Mouse (Mus musculus): Measurements from ENCODE around the gene Mtmr10. TPM values are rescaled to one million over a fixed set of nuclear protein-coding genes. Genes with fewer than 3 reads are reported as not detected.

The Mtmr10 gene
- 19.8 and 27.4 TPM in 2 replicates for polyA plus RNA-seq (2011; ENCODE audit: insufficient read length, low read depth, missing spikeins)

DNA sequence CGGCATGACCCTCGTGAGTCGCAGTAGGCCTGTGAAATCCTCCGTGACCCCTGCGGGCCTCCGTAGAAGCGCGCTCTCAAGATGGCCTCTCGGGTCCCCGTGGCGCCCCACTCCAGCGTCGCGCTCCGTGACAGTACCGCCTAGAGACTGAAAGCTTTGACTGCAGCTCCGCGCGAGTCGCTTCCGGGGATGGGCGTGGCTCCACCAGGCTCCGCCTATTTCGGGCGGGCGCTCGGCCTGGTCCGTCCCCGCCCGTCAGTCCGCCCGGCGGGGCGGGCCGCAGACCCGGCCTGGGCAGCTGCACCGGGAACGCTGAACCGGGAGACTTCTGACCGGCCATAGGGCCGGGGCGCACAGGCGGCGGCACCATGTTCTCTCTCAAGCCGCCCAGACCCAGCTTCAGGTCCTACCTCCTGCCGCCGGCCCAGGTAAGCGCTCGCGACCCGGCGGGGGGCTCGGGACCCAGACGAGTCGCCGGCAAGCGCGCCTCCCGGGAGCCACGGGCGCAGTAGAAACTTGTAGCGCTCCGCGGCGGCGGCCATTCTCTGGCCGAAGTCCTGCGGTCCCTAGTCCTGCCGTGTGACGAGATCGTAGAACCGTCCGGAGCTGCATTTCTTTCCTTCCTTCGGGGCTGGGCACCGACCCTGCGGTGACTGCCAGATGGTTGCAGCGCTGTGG is at the start of gene Mtmr10:
Mtmr10 (plus strand) TSS at position 240 of the 678 bp plus-strand sequence.
- TF ChIP-seq POLR2A (IDR thresholded peaks at IDR 0.05; ENCODE audit: low read depth, low read length) (peak; percentile 86), CTCF (IDR thresholded peaks at IDR 0.05; ENCODE audit: borderline replicate concordance, insufficient read depth, low read length) (no peak)
- peak within 1 kb of the TSS; percentile 98 for H3K4me3 ChIP-seq (ENCODE audit: insufficient read depth, low read length)
- H3K4me1 ChIP-seq (ENCODE audit: control insufficient read depth, insufficient read depth, low read length), result peaks cover 9% of the 10 kb centered on the region
- peak within 1 kb of the TSS; percentile 46; the same call in 1 of the 2 replicates for H3K27ac ChIP-seq (ENCODE audit: insufficient read depth, low read length)

- Histone ChIP-seq H3K27ac (ENCODE audit: insufficient read depth, low read length) (no peak overlapping the region), H3K4me3 (ENCODE audit: insufficient read depth, low read length) (no peak overlapping the region), H3K4me1 (ENCODE audit: control insufficient read depth, insufficient read depth, low read length) (peaks cover 16% of the 10 kb centered on the region)
- TF ChIP-seq POLR2A (IDR thresholded peaks at IDR 0.05; ENCODE audit: low read depth, low read length) (no peak), CTCF (IDR thresholded peaks at IDR 0.05; ENCODE audit: borderline replicate concordance, insufficient read depth, low read length) (no peak)
Observed at GRCm38 (mm10) chr7:64237747-64238146, 49.7 kb upstream of the Mtmr10 start.

DNA sequence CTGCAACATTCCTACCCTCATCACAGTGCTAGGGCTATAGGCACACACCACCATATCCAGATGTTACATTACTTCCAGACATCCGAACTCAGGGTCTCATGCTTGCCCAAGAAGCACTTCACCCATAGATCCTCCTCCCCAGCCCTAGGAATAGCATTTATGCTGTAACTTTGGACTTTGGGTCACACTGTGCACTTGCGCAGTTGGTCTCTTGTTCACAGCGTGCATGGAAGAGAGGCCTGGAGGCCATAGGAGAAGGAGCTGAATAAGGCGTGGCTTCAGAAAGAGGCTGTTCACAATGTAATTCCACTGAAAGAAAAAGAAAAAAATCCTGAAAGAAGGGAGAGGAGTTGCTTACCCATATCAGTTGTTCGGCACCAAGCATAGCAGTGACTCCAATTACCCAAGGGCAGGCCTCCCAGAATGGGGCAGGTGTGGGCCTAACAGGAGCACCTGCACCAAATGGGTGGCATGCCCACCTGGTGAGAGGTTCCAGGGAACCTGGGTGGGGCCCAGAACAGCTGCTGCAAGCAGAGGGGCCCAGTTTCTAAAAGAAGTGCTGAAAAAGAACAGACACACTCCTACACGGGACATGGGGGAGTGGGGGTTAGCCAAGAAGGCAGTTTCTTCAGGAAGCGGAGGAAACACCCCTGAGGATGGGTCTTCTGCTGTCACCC is 48.9 kb upstream of the Mtmr10 start:
- TF ChIP-seq POLR2A (IDR thresholded peaks at IDR 0.05; ENCODE audit: low read depth, low read length) (no peak), CTCF (IDR thresholded peaks at IDR 0.05; ENCODE audit: borderline replicate concordance, insufficient read depth, low read length) (no peak)
- H3K4me1 ChIP-seq (ENCODE audit: control insufficient read depth, insufficient read depth, low read length), result peaks cover 16% of the 10 kb centered on the region
- no peak overlapping the region for H3K4me3 ChIP-seq (ENCODE audit: insufficient read depth, low read length)
- no peak overlapping the region for H3K27ac ChIP-seq (ENCODE audit: insufficient read depth, low read length)

DNA sequence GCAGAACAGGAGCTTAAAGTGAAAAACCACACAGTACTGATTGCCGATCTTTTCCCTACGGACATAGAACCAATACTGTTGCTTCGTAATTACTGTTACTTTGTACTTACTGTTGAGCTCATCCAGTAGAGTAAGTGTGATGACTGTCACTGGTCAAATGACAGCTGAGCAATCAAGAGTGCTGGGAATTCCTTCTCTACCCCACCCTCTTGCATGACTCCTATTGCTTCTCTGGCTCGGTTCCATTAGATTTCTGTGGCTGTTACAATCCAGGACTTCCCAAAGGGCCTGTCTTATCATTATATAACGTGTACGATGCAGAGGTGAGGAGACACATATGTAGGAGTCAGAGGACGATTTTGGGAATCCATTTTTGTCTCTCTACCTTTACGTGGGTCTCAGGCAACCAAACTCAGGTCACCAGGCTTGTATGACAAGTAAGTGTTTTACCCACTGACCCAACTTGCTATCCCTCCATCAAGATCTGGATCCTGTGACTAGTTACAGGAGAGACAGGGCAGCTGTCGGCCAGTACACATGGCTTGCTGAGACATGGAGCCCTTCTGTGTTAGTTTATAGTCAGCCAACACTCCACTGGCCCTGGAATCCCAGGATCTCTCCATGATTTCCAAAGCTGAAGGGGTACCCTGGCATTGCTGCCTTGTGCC is 48.2 kb upstream of the Mtmr10 start:
- Histone ChIP-seq H3K4me3 (ENCODE audit: insufficient read depth, low read length) (no peak overlapping the region), H3K4me1 (ENCODE audit: control insufficient read depth, insufficient read depth, low read length) (peaks cover 16% of the 10 kb centered on the region), H3K27ac (ENCODE audit: insufficient read depth, low read length) (peak overlapping the region; percentile 80)
- TF ChIP-seq POLR2A (IDR thresholded peaks at IDR 0.05; ENCODE audit: low read depth, low read length), result no peak
- TF ChIP-seq CTCF (IDR thresholded peaks at IDR 0.05; ENCODE audit: borderline replicate concordance, insufficient read depth, low read length), result no peak

GRCm38 (mm10) chr7:64239806-64240315 is 47.6 kb upstream of the Mtmr10 start:
- H3K27ac ChIP-seq (ENCODE audit: insufficient read depth, low read length), result peak overlapping the region; percentile 80; the same call in 1 of the 2 replicates
- TF ChIP-seq CTCF (IDR thresholded peaks at IDR 0.05; ENCODE audit: borderline replicate concordance, insufficient read depth, low read length), result no peak
- no peak for TF ChIP-seq POLR2A (IDR thresholded peaks at IDR 0.05; ENCODE audit: low read depth, low read length)
- no peak overlapping the region for H3K4me3 ChIP-seq (ENCODE audit: insufficient read depth, low read length)
- peaks cover 16% of the 10 kb centered on the region for H3K4me1 ChIP-seq (ENCODE audit: control insufficient read depth, insufficient read depth, low read length)

- Histone ChIP-seq H3K27ac (ENCODE audit: insufficient read depth, low read length) (no peak overlapping the region), H3K4me3 (ENCODE audit: insufficient read depth, low read length) (no peak overlapping the region), H3K4me1 (ENCODE audit: control insufficient read depth, insufficient read depth, low read length) (peaks cover 16% of the 10 kb centered on the region)
- TF ChIP-seq POLR2A (IDR thresholded peaks at IDR 0.05; ENCODE audit: low read depth, low read length) (no peak), CTCF (IDR thresholded peaks at IDR 0.05; ENCODE audit: borderline replicate concordance, insufficient read depth, low read length) (no peak)
Observed at GRCm38 (mm10) chr7:64242424-64242823, 45.0 kb upstream of the Mtmr10 start.

DNA sequence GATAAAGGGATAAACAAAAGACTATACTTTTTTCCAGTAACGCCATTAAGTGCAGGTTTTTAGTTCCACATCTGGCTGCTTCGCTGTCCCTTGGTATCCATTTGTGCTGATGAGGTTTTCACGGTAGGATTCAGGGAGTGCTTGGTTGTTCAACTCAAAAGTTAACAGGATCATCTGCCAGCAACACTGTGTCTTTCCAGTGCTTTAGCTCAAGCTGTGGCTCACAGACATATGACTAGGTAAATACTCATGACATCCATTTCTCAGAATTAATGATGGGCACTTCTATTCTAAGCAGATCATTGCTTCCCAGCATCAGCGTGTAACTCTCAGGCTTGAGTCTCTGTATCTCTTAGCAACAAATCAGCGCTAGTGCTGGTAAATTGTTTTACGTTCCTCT is 43.1 kb upstream of the Mtmr10 start:
- TF ChIP-seq CTCF (IDR thresholded peaks at IDR 0.05; ENCODE audit: borderline replicate concordance, insufficient read depth, low read length), result no peak
- no peak for TF ChIP-seq POLR2A (IDR thresholded peaks at IDR 0.05; ENCODE audit: low read depth, low read length)
- H3K4me1 ChIP-seq (ENCODE audit: control insufficient read depth, insufficient read depth, low read length), result peaks cover 17% of the 10 kb centered on the region

DNA sequence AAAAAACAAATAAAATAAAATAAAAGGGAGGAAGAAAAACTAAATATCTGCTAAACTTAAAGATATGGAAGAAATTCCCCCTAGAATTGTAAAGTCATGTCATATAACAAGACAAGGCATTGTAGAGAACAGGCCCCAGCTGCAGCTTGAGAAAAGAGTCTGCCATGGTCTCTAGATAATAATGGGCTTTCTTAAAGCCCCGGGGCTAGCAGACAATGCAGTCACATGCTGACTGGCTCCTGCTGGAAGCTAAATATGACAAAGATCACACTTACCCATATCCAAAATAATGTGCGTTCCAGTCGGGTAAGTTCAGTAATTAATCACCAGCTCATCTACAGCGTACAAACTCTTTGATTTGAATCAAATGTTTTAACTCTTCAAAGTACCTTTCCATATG is 40.7 kb upstream of the Mtmr10 start:
- H3K4me3 ChIP-seq (ENCODE audit: insufficient read depth, low read length), result no peak overlapping the region
- H3K27ac ChIP-seq (ENCODE audit: insufficient read depth, low read length), result no peak overlapping the region
- H3K4me1 ChIP-seq (ENCODE audit: control insufficient read depth, insufficient read depth, low read length), result peaks cover 18% of the 10 kb centered on the region
- no peak for TF ChIP-seq POLR2A (IDR thresholded peaks at IDR 0.05; ENCODE audit: low read depth, low read length)
- no peak for TF ChIP-seq CTCF (IDR thresholded peaks at IDR 0.05; ENCODE audit: borderline replicate concordance, insufficient read depth, low read length)

More for the DNA sequence above, 43.1 kb upstream of the Mtmr10 start:
- no peak overlapping the region for H3K4me3 ChIP-seq (ENCODE audit: insufficient read depth, low read length)
- H3K27ac ChIP-seq (ENCODE audit: insufficient read depth, low read length), result no peak overlapping the region

DNA sequence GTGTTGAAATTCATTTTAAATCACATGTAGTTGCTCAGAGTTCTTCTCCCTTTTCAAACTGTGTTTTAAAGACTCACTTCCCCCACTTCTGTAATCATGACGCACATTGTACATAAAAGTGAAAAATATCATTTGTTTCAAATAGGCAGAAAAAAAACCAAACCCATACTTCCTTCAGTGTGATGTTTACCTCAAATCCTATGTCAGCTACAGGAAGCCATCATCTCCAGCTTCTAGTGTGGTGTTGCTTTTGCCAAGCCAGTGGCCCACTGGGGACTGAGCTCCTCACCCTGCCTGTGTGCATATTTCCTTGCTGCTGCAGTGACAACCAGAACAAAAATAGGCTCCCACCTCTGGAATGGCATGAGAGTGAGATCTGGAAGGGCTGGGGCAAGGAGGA is 39.1 kb upstream of the Mtmr10 start:
- Histone ChIP-seq H3K4me1 (ENCODE audit: control insufficient read depth, insufficient read depth, low read length) (peaks cover 13% of the 10 kb centered on the region), H3K27ac (ENCODE audit: insufficient read depth, low read length) (no peak overlapping the region), H3K4me3 (ENCODE audit: insufficient read depth, low read length) (no peak overlapping the region)
- no peak for TF ChIP-seq POLR2A (IDR thresholded peaks at IDR 0.05; ENCODE audit: low read depth, low read length)
- TF ChIP-seq CTCF (IDR thresholded peaks at IDR 0.05; ENCODE audit: borderline replicate concordance, insufficient read depth, low read length), result no peak
